Mouse (Mus musculus) stomach, postnatal 0 days (tissue): ENCODE results near the gene Lrrc9.

Source experiments
- CTCF ChIP-seq: IDR thresholded peaks from 2 replicates; pipeline ENCODE4 v1.5.1; 2016; ENCODE audit warnings: antibody characterized with exemption, low read depth, mild to moderate bottlenecking, moderate library complexity
- EP300 ChIP-seq: optimal IDR thresholded peaks from 2 replicates; pipeline ENCODE3; 2016; ENCODE audit warnings: antibody characterized with exemption

DNA sequence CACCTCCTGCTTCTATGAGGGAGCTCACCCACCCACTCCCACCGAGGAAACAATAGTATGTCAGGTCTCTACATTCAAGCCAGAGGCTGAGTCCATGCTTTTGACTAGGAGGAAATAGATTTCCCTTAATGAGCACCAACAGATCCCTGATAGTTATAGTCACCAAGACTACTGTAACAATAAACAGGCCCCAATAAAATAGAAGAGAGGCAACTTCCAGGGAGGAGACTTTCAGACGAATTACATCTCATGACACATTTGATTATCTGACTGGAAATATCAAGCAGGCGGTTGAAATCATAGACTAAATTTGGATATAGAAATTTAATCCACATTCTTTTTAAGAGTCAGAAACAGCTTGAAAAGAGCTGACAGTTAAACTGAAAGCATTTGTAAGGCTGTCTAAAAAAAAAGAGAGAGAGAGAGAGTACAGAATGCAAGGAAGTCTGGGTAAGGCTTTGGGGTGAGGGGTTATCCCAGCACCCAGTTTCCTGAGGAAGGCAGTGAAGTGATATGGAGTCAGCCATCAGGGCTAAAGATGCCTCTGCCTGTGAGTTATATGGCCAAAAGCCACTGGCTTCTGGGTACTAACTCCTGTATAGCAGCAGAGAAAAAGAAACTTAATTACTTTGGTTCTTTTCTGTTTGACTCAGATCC, 49.5 kb downstream of the Lrrc9 start:
- TF ChIP-seq CTCF (no peak), EP300 (no peak)
